Mouse (Mus musculus) thymus, postnatal 10 days (tissue): ENCODE data around the gene Prkch.
A peak's percentile ranks its signal among the peaks of the same experiment; 100 is the strongest.

Source experiments
- DNase-seq, 2 experiments: peaks; one replicate each; pipeline ENCODE4 v3.0.0; 2021; ENCODE audit warnings: low spot score in 2 of 2

The Prkch gene

GRCm38 (mm10) chr12:73583318-73583717, 1.3 kb upstream of the Prkch start:
- no peak for DNase-seq

- DNase-seq, result no peak
These were observed 585 bp upstream of the Prkch start for GRCm38 (mm10) chr12:73583813-73584609.

DNA sequence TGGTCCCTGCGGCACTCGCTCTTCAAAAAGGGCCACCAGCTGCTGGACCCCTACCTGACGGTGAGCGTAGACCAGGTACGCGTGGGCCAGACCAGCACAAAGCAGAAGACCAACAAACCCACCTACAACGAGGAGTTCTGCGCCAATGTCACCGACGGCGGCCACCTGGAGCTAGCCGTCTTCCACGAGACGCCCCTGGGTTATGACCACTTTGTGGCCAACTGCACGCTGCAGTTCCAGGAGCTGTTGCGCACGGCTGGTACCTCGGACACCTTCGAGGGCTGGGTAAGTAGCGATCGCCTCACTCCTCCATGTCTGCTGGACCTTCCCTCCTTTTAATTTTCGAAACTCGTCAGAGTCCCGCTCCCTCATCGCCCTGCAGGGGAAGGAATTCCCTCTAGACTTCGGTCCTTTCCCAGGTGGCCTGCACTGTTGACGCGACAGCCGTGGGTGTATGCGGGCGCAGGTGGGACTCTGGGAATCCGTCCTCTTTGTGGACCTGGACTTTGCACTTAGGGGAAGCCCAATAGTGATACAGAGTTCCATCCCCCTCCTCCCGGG, 725 bp downstream of the Prkch start:
- DNase-seq, result no peak

- DNase-seq, result no peak
These were observed 1.3 kb downstream of the Prkch start for GRCm38 (mm10) chr12:73585850-73586249.

- no peak for DNase-seq
These were observed 2.7 kb downstream of the Prkch start for GRCm38 (mm10) chr12:73587262-73587661.

- DNase-seq, result no peak
These were observed 6.2 kb downstream of the Prkch start for GRCm38 (mm10) chr12:73590627-73591276.

DNA sequence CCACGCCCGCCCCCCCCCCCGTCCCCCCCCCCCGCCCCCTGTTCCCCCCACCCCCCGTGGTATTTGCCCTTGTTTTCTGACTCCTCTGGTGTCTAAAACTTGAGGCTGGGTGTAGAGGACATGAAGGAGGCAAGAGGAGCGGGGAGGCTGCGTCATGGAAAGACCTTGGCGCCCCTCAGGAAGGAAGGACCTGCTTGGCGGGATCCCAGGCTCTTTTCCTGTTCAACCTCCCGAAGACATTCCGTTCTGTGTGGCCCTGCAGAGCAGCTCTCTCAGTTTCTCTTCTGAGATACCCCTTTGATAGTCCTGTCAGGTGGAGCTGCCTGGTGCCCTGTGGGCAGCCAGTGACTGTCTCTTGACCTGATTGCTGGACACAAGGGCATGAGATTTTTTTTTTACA, 7.0 kb downstream of the Prkch start:
- DNase-seq, result no peak

DNA sequence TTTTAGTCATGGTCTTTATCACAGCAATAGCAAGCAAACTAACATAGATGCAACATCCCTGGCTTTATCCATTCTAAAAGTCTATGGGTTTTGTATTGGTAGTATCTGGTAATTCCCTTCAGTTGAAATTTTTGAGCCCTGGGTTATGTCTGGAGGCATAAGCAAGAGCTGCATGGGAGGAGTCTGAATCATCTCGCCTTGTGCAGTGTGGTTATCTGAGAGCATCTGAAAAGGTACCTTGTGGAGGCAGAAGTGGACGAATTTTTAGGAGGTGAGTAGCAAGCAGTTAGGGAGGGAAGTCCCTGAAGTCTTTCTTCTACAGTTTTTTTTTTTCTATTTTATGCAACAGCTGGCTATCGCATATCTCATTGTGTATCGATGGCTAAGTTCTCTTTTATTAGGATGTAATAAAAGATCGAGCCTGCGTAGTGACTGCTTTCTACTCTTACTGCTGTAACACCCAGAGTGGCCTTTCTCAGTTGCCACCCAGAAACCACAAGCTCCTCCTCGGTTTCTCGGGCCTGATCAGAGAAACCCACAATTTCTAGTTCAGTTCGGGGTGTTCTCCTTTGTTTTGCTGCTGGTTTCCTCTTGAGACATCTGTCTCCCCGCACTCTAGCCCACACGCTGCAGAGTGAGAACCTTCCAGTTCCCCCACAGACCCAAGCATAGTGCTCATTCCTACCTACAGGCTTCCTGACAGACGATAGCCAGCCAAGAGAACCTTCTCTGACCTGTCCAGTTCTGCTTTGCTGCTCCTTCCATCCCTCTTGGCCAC, 8.6 kb downstream of the Prkch start:
- peak; percentile 46 to 48 for DNase-seq

DNA sequence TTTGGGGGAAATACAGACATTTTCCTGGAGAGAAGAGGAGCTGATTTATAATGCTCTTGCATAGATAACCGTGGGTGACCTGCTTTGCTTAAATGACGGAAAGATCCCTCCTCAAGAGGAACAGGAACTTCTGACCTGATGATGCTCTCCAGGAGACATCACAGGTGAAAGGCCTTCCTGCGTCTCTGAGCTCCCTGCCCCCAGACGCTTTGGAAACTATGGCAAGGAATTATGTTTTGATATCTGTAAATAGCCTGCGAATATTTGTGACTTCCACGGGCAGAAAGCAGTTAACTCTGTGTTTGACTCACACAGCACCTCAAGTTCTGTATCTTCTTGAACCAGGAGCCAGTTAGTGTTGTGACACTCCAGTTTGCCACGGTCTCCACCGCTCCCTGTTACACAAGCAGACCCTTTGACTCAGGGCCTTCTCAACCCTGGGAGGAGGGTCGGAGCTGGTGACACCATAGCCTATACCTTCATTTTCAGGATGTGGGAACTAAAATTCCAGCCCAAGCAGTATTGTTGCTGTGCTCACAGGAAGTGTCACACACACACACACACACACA, 9.7 kb downstream of the Prkch start:
- DNase-seq, result no peak

- no peak for DNase-seq
These were observed 10.6 kb downstream of the Prkch start for GRCm38 (mm10) chr12:73595226-73595625.

DNA sequence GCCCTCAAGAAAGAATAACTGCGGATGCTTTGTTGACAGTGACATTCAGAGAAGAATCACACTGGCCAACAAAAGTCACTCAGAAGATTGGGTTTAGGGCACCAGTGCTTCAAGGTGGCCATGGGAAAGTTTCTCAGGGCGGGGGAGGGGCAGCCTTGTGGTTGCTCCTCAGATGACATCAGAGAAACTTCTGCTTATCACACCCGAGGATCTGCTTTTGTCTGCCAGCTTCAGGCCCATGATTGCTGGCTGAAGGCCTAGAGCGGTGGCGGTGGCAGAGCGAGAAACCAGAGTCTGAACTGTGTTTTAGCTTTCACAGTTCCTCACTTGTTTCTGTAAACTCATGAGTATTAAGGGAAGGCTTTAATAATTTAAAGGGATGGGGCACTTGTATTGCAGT, 13.6 kb downstream of the Prkch start:
- peak; percentile 78 for DNase-seq

DNA sequence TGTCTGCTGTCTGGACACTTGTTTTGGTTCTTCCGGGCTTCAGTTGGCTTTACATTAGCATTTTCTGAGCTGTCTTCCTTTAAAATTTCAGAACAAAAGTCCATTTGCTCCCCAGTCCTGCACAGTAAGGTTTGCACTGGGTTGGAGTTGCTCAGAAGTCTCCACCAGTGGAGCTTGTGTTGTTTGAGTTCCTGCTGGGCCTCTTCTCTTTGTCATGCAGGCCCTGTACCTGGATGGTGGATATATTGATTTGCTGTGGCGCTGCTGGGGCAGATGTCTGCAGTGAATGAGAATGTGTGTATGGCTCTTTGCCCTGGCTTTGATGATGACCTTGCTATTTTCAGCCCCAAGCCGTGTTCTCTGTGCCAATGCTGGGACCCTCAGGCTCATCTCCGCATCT, 15.9 kb downstream of the Prkch start:
- DNase-seq, result no peak

DNA sequence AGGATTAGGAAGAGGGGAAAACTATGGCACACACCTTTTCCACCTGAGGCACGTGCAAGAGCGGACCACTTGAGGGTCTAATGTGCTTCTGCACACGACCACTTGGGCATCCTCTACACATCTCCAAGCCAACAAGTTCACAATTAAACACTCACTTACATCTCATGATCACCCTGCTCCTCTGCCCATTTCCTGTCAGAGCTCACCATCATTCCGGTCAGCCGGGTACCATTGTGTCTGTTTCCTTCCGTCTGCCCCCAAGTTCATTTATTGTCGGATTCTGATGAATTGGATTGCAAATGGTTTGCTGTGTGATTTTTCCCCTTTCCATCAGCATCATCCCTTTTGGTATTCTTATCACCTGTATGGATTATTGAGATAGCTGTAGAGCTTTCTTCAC, 18.4 kb downstream of the Prkch start:
- DNase-seq, result no peak

DNA sequence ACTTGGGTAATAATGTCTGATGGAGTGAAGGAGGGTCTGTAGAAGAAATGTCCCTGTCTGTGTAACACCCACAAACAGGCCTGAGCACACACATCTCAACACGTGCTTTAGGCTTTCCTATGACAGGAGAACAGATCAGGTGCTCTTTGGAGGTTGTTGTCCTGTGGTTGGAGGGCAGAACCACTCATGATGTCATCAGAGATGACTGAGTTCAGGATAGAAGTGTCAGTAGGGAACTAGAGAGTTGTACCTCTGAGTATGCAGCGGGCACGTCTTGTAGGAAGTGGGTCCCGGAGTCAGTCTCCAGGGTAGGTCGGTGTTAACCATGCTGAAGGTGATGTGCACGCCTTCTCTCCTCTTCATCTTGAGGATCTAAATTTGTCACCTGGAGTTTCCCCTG, 19.1 kb downstream of the Prkch start:
- no peak for DNase-seq

GRCm38 (mm10) chr12:73604762-73605161, 20.2 kb downstream of the Prkch start:
- peak; percentile 54 to 58 for DNase-seq

GRCm38 (mm10) chr12:73605174-73605573, 20.6 kb downstream of the Prkch start:
- no peak for DNase-seq

DNA sequence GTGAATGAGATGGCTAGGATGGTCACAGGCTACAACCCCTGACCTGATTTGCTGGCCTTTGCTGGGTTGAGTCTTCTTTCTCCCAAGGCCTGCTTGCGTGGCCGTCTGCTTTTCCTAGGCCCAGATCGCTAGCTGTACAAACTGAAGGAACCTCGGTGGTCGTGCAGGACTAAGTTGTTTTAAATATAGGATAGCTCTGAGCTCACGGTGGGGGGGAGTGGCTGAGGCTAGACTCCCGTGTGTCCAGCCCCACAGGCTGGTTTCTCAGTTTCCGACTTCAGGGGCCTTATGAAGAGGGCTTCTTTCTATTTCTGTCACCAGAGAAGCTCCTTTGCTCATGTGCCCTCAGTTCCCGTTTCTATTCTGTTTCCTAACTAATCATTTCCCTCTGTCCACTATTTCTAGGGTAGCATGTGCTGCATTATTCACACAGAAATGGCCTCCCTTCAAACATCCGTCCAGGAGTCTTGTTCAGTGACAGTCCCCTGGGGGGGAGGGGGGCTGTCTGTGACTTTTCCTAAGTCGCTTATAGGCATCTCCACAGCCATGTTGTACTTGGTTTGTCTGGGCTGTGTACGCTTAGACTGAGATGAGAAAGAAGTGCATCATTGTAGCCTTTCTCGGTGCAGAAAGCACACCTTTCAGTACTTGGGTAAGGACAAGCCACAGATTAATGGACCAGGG, 22.9 kb downstream of the Prkch start:
- no peak for DNase-seq

DNA sequence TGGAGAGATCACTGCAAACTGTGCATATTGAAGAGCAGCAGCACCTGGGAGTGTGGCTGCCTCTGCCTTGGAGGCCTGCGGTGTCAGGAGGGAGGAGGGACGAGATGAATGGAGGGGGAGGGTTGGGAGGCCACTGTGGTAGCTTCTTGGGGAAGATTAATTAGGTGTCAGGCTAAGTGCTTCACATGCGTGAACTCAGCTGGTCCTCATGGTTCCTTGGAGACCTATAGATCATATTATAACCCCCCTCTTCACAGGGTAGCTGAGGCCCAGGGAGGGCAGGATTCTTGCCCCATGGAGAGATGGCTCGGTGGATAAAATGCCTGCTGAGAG, 23.4 kb downstream of the Prkch start:
- DNase-seq, result no peak

GRCm38 (mm10) chr12:73609262-73609661, 24.7 kb downstream of the Prkch start:
- DNase-seq, result no peak

- DNase-seq, result no peak
These were observed 25.3 kb downstream of the Prkch start for GRCm38 (mm10) chr12:73609676-73610545.
